Mouse (Mus musculus) lung, embryonic 14.5 days (tissue): Measurements from ENCODE around the gene Stim1. TPM values are rescaled to one million over a fixed set of nuclear protein-coding genes. Genes with fewer than 3 reads are reported as not detected.

Experiments
- ATAC-seq: fragments of 200-750 bp; cut with Nextera tagmentation; 2 replicates; pipeline ENCODE4 v1.8.0; 2017; ENCODE audit warnings: mild to moderate bottlenecking, moderate TSS enrichment, moderate library complexity; ENCODE audit not compliant: insufficient read depth
- DNase-seq: peaks from one replicate; pipeline ENCODE4 v3.0.0-alpha.2; 2015
- H3K27ac ChIP-seq: fragments of 300-500 bp; sonication (generic); 2 replicates; pipeline ENCODE4 v1.5.1; 2014; ENCODE audit warnings: low read depth, mild to moderate bottlenecking, moderate library complexity
- H3K27me3 ChIP-seq: fragments of 300-500 bp; sonication (generic); 2 replicates; pipeline ENCODE4 v1.6.1; 2014; ENCODE audit warnings: low read length, control low read depth; ENCODE audit not compliant: insufficient read depth
- H3K36me3 ChIP-seq: fragments of 300-500 bp; sonication (generic); 2 replicates; pipeline ENCODE4 v1.6.1; 2014; ENCODE audit warnings: control low read depth; ENCODE audit not compliant: insufficient read depth
- H3K4me1 ChIP-seq: fragments of 300-500 bp; sonication (generic); 2 replicates; pipeline ENCODE4 v1.6.1; 2014; ENCODE audit warnings: antibody characterized with exemption, control low read depth; ENCODE audit not compliant: insufficient read depth
- H3K4me2 ChIP-seq: fragments of 300-500 bp; sonication (generic); 2 replicates; pipeline ENCODE4 v1.6.1; 2014; ENCODE audit warnings: mild to moderate bottlenecking
- H3K4me3 ChIP-seq: fragments of 300-500 bp; sonication (generic); 2 replicates; pipeline ENCODE4 v1.5.1; 2014; ENCODE audit warnings: low read depth, low read length
- H3K9ac ChIP-seq: fragments of 300-500 bp; sonication (generic); 2 replicates; pipeline ENCODE4 v1.6.1; 2014
- H3K9me3 ChIP-seq: fragments of 300-500 bp; sonication (generic); 2 replicates; pipeline ENCODE4 v1.6.1; 2016; ENCODE audit warnings: low read depth, low read length, control low read depth
- CTCF ChIP-seq: IDR thresholded peaks from 2 replicates; pipeline ENCODE4 v1.5.1; 2016; ENCODE audit warnings: antibody characterized with exemption, low read depth
- WGBS: fragments of 180-500 bp; shearing (Covaris S2); extraction: QIAGEN DNeasy Blood & Tissue Kit; methylation state at CpG from one replicate; pipeline ENCODE4 v1.1.7; 2014; 5-methylcytosine and 5-hydroxymethylcytosine counted together
- polyA plus RNA-seq: library from polyadenylated mRNA; unstranded; fragments of >200 nt; fragmentation: Nextera tagmentation; extraction: Ambion mirVana; gene quantifications from 2 replicates; pipeline ENCODE4 v1.2.1, GENCODE M21; 2014

Gene Stim1
- polyA plus RNA-seq, 1 experiment from 2014 or later = 15.9 TPM

- DNase-seq (no peak), ATAC-seq (no peak)
- 76% methylated on average over 4 of the region's 4 CpGs for WGBS
- TF ChIP-seq CTCF = no peak
- Histone ChIP-seq H3K9ac (no peak overlapping the region), H3K4me3 (no peak overlapping the region), H3K4me2 (no peak overlapping the region), H3K9me3 (no peaks in the 10 kb centered on the region), H3K4me1 (0 out of 2 replicates have a peak, but pooled peaks cover 6% of the 10 kb centered on the region), H3K27me3 (no peaks in the 10 kb centered on the region), H3K27ac (no peak overlapping the region), H3K36me3 (peaks cover 33% of the 10 kb centered on the region; the same call in 1 of the 2 replicates)
Measured at GRCm38 (mm10) chr7:102228049-102228670, 39.4 kb upstream of the Stim1 start.

- no peak overlapping the region for H3K4me2 ChIP-seq
- H3K4me3 ChIP-seq = no peak overlapping the region
- ATAC-seq (no peak), DNase-seq (no peak)
- 74% methylated on average over 6 of the region's 6 CpGs for whole genome bisulfite sequencing
- H3K4me1 ChIP-seq = no peaks in the 10 kb centered on the region
- H3K36me3 ChIP-seq = peaks cover 37% of the 10 kb centered on the region; the same call in 1 of the 2 replicates
- H3K27ac ChIP-seq = no peak overlapping the region
- no peaks in the 10 kb centered on the region for H3K27me3 ChIP-seq
- H3K9me3 ChIP-seq = no peaks in the 10 kb centered on the region
- no peak for TF ChIP-seq CTCF
- no peak overlapping the region for H3K9ac ChIP-seq
Measured at GRCm38 (mm10) chr7:102229814-102230213, 37.8 kb upstream of the Stim1 start.

- no peak for ATAC-seq
- no peaks in the 10 kb centered on the region for H3K4me1 ChIP-seq
- H3K4me2 ChIP-seq = no peak overlapping the region
- no peaks in the 10 kb centered on the region for H3K9me3 ChIP-seq
- no peak overlapping the region for H3K4me3 ChIP-seq
- TF ChIP-seq CTCF = no peak
- WGBS = 68% methylated on average over 4 of the region's 4 CpGs
- no peak for DNase-seq
- H3K27ac ChIP-seq = no peak overlapping the region
- no peaks in the 10 kb centered on the region for H3K27me3 ChIP-seq
- peaks cover 50% of the 10 kb centered on the region for H3K36me3 ChIP-seq
- no peak overlapping the region for H3K9ac ChIP-seq
Measured at GRCm38 (mm10) chr7:102233059-102233458, 34.5 kb upstream of the Stim1 start.

GRCm38 (mm10) chr7:102238686-102239286, 28.8 kb upstream of the Stim1 start:
- Histone ChIP-seq H3K27me3 (no peaks in the 10 kb centered on the region), H3K9me3 (no peaks in the 10 kb centered on the region), H3K27ac (no peak overlapping the region), H3K36me3 (peaks cover 68% of the 10 kb centered on the region), H3K4me2 (no peak overlapping the region), H3K9ac (no peak overlapping the region), H3K4me1 (no peaks in the 10 kb centered on the region), H3K4me3 (no peak overlapping the region)
- 89% methylated on average over 8 of the region's 8 CpGs for WGBS
- DNase-seq (no peak), ATAC-seq (no peak)
- no peak for TF ChIP-seq CTCF

GRCm38 (mm10) chr7:102239591-102239990, 28.0 kb upstream of the Stim1 start:
- Histone ChIP-seq H3K9me3 (no peaks in the 10 kb centered on the region), H3K4me2 (no peak overlapping the region), H3K27me3 (no peaks in the 10 kb centered on the region), H3K36me3 (peaks cover 69% of the 10 kb centered on the region), H3K4me1 (peaks cover 6% of the 10 kb centered on the region; the same call in 1 of the 2 replicates), H3K27ac (no peak overlapping the region), H3K9ac (no peak overlapping the region), H3K4me3 (no peak overlapping the region)
- no peak for ATAC-seq
- DNase-seq = no peak
- 83% methylated on average over 16 of the region's 16 CpGs for WGBS
- no peak for TF ChIP-seq CTCF

- Histone ChIP-seq H3K4me3 (no peak overlapping the region), H3K4me2 (no peak overlapping the region), H3K36me3 (peaks cover 42% of the 10 kb centered on the region), H3K27ac (no peak overlapping the region), H3K9me3 (no peaks in the 10 kb centered on the region), H3K4me1 (peaks cover 20% of the 10 kb centered on the region), H3K27me3 (no peaks in the 10 kb centered on the region), H3K9ac (no peak overlapping the region)
- no peak for DNase-seq
- 79% methylated on average over 5 of the region's 5 CpGs for WGBS
- no peak for TF ChIP-seq CTCF
- ATAC-seq = no peak
Measured at GRCm38 (mm10) chr7:102242371-102242770, 25.2 kb upstream of the Stim1 start.

GRCm38 (mm10) chr7:102242917-102243316, 24.7 kb upstream of the Stim1 start:
- no peak overlapping the region for H3K9ac ChIP-seq
- no peak overlapping the region for H3K4me2 ChIP-seq
- H3K4me1 ChIP-seq = peaks cover 24% of the 10 kb centered on the region
- H3K36me3 ChIP-seq = peaks cover 37% of the 10 kb centered on the region
- TF ChIP-seq CTCF = no peak
- no peaks in the 10 kb centered on the region for H3K9me3 ChIP-seq
- no peaks in the 10 kb centered on the region for H3K27me3 ChIP-seq
- no peak for ATAC-seq
- 53% methylated on average over 3 of the region's 3 CpGs for WGBS
- DNase-seq = no peak
- H3K27ac ChIP-seq = no peak overlapping the region
- no peak overlapping the region for H3K4me3 ChIP-seq
